Comparison of ENCODE assay signal across 20 mouse cellular contexts in the genomic region with DNA sequence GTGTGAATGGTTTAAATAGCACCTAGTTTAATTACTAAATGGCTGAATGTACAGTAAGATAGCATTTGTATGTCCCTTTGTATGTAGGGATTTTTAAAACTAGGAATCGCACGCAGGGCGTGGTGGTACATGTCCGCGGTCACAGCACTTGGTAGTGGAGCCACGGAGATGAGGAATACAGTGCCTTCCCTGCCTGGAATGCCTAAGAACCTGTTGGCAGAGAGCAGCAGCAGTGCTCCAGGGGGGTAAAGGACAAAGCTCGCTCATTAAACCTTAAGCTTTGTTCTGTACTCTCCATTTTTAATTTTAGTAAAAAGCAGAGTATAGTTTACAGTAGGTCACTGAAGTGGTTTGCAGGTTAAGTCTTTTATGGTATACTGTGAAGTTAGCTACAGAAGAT. TPM values are rescaled to one million over a fixed set of nuclear protein-coding genes. Genes with fewer than 3 reads are reported as not detected.
"Had no signal": no experiment of that assay in that cellular context is flagged by ENCODE, and none has a peak within 500 bp of the region (broad histone marks: within the 10 kb centered on the region; RNA-seq: fewer than 3 reads in every experiment).

No protein-coding gene starts in this region.

- H3K27me3 ChIP-seq: limb, embryonic 13.5 days; neural tube, embryonic 13.5 days; stomach, embryonic 15.5 days had no signal

- DNase-seq: left cerebral cortex, postnatal 4 days; lung, adult 18-20 months; midbrain, embryonic 14.5 days; retina, postnatal 1 day; right cerebral cortex, postnatal 4 days; thymus, adult 2 months; thymus, postnatal 25 days had no signal

- H3K4me3 ChIP-seq: limb, embryonic 13.5 days; stomach, embryonic 15.5 days had no signal

- ATAC-seq: intestine, postnatal 0 days had no signal

- H3K9ac ChIP-seq: limb, embryonic 13.5 days; liver, embryonic 14.5 days; stomach, embryonic 15.5 days had no signal

- H3K9me3 ChIP-seq: neural tube, embryonic 13.5 days; stomach, embryonic 15.5 days had no signal

- H3K4me2 ChIP-seq: limb, embryonic 13.5 days; stomach, embryonic 15.5 days had no signal

- H3K27ac ChIP-seq: limb, embryonic 13.5 days; liver, embryonic 14.5 days; neural tube, embryonic 13.5 days; stomach, embryonic 15.5 days had no signal

RNA-seq across cellular contexts. Expression of a gene that starts 3.5 kb away (rescaled TPM):
- total RNA-seq: layer of hippocampus, adult 2 months; left cerebral cortex, adult 18-20 months; left cerebral cortex, postnatal 10 days; liver, adult 2 months; megakaryocyte-erythroid progenitor cell, adult 5-6 weeks had no signal
- polyA plus RNA-seq: inflammation-experienced regulatory T-cells, adult 6 months; intestine, postnatal 0 days; liver, adult 2 months; liver, embryonic 14.5 days; lung, embryonic 16.5 days; stomach, embryonic 15.5 days; testis, adult 2 months; thymus, adult 2 months had no signal
